Comparison of ENCODE assay signal across 18 mouse cellular contexts in genomic region chr3:153980611-153981010, GRCm38 (mm10). TPM values are rescaled to one million over a fixed set of nuclear protein-coding genes. Genes with fewer than 3 reads are reported as not detected.
"Had no signal": no experiment of that assay in that cellular context is flagged by ENCODE, and none has a peak within 500 bp of the region (broad histone marks: within the 10 kb centered on the region; RNA-seq: fewer than 3 reads in every experiment).

No protein-coding gene starts in this region.

- H3K36me3 ChIP-seq: lung, embryonic 15.5 days; midbrain, embryonic 13.5 days; midbrain, embryonic 15.5 days; neural tube, embryonic 12.5 days; stomach, embryonic 15.5 days had no signal

- H3K27ac ChIP-seq: lung, embryonic 15.5 days; macrophage; midbrain, embryonic 13.5 days; midbrain, embryonic 15.5 days; neural tube, embryonic 12.5 days; stomach, embryonic 15.5 days; stomach, postnatal 0 days had no signal

- DNase-seq: liver, postnatal 0 days; lung, adult 2 months; lung, postnatal 14 days; lung, postnatal 36 days; right cerebral cortex, postnatal 14 days; thymus, adult 2 months; thymus, postnatal 25 days; thymus, postnatal 4 days had no signal

- H3K9me3 ChIP-seq: lung, embryonic 15.5 days; midbrain, embryonic 13.5 days; midbrain, embryonic 15.5 days; neural tube, embryonic 12.5 days; stomach, embryonic 15.5 days had no signal

- ATAC-seq: liver, postnatal 0 days; lung, postnatal 0 days; midbrain, embryonic 13.5 days; midbrain, embryonic 15.5 days had no signal

- H3K27me3 ChIP-seq: midbrain, embryonic 15.5 days; stomach, embryonic 15.5 days had no signal

- H3K9ac ChIP-seq: liver, postnatal 0 days; lung, embryonic 15.5 days; midbrain, embryonic 13.5 days; midbrain, embryonic 15.5 days; neural tube, embryonic 12.5 days; stomach, embryonic 15.5 days had no signal

- H3K4me2 ChIP-seq: lung, embryonic 15.5 days; midbrain, embryonic 11.5 days; midbrain, embryonic 13.5 days; midbrain, embryonic 15.5 days; neural tube, embryonic 12.5 days; stomach, embryonic 15.5 days had no signal

- H3K4me1 ChIP-seq: lung, embryonic 15.5 days; megakaryocyte, embryonic 14.5 days; midbrain, embryonic 15.5 days; neural tube, embryonic 12.5 days; stomach, embryonic 15.5 days had no signal

- H3K4me3 ChIP-seq: lung, embryonic 15.5 days; megakaryocyte, embryonic 14.5 days; midbrain, embryonic 13.5 days; midbrain, embryonic 15.5 days; neural tube, embryonic 12.5 days; stomach, embryonic 15.5 days had no signal

RNA-seq across cellular contexts. Expression of gene Slc44a5, which starts 7.4 kb away (rescaled TPM):
- polyA plus RNA-seq: lung, adult 2 months; macrophage had no signal
